Mouse (Mus musculus) kidney, postnatal 10 days (tissue): ENCODE measurements around the gene Gtf2h4.

Source experiments
- DNase-seq: peaks from one replicate; pipeline ENCODE4 v3.0.0; 2021; ENCODE audit warnings: mixed read lengths

Gene Gtf2h4

DNA sequence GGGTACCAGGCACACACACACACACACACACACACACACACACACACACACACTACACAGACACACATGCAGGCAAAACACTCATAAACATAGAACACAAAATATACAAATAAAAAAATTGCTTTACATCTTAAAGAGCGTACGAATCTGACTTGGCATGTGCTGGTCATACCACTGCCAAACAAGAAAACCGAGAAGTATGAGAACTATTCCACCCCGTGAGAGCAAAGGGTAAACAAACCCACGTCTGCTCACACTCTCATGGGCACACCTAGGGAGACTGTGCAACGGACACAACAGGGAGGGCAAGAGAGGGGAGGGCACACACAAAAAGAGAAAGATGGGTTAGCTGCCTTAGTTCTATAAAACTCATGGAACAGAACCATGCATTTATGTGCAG lies 23.2 kb upstream of the Gtf2h4 start:
- no peak for DNase-seq

GRCm38 (mm10) chr17:35695289-35695688 lies 21.8 kb upstream of the Gtf2h4 start:
- peak; percentile 78 for DNase-seq

DNA sequence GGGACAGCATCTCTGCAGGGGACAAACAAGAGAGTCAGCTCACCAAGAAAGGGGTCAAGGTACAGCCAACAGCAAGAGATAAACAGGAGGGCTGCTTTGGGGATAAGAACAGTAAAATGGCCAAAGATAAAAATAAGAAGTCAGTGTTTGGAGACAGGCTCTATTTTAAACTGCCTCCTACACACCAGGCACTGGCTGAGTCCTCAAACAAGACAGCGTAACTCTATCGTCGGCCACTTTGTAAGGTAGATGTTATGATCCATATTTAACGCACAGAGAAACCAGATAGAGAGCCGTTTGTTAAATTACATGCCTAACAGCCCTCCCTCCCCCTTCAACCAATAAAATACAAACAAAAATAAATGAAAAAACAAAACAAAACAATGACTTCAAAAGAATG lies 20.4 kb upstream of the Gtf2h4 start:
- no peak for DNase-seq

DNA sequence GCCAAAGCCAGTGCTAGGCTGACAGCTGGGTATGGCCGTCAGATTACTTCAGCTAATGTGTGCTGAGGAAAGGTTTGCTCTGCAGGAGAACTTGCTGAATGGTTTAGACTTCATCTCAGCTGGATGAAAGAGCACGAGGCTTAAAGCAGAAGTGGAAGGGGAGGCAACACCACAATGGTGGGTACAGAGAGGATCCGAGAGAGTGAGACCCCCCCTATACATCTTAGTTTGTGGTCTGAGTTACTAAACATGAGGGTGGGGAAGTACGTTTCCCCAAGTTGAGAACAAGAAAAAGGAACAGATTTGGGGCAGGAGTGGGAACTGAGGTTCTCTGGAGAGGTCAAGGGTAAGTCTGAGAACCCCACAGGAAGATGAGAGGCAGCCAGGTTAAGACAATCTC lies 18.8 kb upstream of the Gtf2h4 start:
- no peak for DNase-seq

DNA sequence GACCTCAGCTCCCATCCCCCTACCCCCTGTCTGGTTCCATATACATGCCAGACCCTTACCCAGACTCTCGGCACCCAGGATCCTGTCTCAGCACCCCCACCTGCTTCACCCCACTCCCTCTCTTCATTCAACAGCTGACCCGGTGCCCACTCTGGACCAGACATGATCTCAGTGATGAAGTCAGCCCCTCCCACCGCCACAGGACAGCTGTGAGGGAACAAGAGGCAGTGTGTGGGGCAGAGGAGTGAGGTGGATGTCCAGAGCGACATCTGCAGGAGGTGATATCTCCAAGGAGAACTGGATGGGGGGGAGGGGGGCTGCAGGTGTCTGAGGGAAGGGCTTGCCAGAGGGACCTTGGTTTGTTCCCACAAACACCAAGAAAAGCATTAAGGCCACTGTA lies 18.3 kb upstream of the Gtf2h4 start:
- no peak for DNase-seq

GRCm38 (mm10) chr17:35689936-35690645 lies 16.6 kb upstream of the Gtf2h4 start:
- DNase-seq: no peak

- peak; percentile 20 for DNase-seq
These were observed 15.0 kb upstream of the Gtf2h4 start for GRCm38 (mm10) chr17:35688347-35689175.

DNA sequence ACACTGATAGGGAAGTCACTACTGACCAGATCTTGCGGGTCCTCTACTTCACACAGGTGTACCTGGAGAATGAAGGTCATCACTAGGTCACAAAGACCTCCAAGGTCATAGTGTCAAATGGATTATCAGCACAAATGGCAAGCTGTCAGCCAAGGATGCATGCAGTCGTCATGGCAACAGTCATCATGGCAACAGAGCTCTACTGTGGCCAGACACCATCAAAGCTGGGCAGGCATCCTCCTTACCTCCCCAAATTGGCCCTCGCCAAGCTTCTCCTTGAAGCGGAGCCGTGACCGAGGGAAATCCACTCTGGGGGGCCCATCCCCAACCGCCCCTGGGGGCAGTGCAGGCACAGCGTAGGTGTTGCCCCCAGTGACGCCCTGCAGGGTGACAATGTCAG lies 11.5 kb upstream of the Gtf2h4 start:
- no peak for DNase-seq

GRCm38 (mm10) chr17:35681986-35682385 lies 8.4 kb upstream of the Gtf2h4 start:
- peak; percentile 15 for DNase-seq

- no peak for DNase-seq
These were observed 7.1 kb upstream of the Gtf2h4 start for GRCm38 (mm10) chr17:35680591-35680990.

GRCm38 (mm10) chr17:35672527-35672926 lies 1.0 kb downstream of the Gtf2h4 start:
- DNase-seq: no peak

- DNase-seq: no peak
These were observed 1.7 kb downstream of the Gtf2h4 start for GRCm38 (mm10) chr17:35671846-35672245.

DNA sequence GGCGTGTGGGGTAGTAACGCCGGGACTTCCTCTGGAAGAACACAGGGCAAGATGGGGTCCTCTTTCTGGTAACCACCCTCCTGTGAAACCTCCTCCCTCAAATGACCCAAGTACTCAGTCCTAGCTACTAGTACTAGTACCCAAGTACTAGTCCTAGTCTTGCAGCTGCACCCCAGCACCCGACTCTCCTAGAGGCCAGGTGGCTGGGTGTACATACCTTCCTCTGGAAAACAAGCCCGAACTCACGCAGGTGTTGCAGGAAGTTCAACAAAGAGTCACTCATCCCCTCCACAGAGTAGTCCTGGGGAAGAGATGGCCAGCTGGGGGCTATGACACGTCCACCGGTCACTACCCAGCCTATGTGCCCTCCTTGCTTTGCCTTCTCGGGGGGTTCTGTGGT lies 3.8 kb downstream of the Gtf2h4 start:
- no peak for DNase-seq

DNA sequence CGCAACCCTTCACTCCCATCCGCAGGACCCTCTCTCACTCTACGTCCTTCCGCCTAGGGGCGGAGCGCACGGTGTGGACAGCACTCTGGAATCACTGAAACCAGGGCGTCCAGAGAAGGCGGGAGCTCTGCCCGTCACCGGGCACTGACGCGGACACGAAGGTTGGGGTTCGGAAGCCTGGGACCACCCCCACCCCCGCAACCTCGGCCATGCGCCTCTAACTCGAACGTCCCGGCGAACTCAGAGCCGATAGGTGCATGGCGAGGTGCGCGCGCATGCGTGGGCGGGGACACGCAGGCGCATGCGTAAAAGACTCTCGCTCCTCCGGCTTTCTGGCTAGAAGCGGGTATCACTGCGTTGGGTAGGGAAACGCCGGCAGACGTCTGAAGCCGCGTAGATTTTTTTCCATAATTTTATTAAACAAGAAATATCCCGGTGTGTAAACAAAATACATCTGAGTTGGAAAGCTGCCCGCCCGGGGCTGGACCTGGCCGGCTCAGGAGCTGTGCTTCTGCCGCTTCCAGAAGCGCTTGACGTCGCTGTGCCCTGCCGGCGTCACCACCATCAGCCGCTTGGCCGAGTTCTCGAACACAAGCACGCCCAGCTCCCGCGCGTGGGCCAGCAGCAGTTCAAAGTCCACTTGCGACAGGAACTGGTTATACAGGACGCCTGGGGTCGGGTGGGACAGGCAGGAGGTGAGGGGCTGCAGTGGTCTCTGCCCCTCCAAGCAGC lies 6.0 kb downstream of the Gtf2h4 start, which contains the start of gene Vars2:
Gene Vars2 (minus strand): TSS at position 259 of the 732 bp plus-strand sequence.
- DNase-seq: peak; percentile 98

DNA sequence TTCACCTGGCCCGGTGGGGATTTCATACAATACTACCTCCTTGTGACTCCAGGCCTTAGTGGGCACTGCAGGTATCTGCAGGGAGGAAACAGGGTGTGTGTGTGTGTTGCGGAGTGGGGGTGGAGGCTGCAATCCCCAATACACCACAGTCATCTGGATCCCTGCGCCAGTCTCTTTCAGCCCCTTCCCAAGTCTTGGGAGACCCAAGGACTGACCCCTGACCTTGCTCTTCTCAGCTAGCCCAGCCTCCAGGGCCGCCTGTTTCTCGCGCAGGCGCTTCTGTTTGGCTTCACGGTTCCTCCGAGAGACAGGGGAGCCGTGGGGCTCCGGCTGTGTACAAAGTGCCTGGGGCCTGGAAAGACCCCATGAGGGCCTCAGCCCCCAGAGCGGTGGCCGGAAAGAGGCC lies 6.7 kb downstream of the Gtf2h4 start:
- peak; percentile 55 for DNase-seq

DNA sequence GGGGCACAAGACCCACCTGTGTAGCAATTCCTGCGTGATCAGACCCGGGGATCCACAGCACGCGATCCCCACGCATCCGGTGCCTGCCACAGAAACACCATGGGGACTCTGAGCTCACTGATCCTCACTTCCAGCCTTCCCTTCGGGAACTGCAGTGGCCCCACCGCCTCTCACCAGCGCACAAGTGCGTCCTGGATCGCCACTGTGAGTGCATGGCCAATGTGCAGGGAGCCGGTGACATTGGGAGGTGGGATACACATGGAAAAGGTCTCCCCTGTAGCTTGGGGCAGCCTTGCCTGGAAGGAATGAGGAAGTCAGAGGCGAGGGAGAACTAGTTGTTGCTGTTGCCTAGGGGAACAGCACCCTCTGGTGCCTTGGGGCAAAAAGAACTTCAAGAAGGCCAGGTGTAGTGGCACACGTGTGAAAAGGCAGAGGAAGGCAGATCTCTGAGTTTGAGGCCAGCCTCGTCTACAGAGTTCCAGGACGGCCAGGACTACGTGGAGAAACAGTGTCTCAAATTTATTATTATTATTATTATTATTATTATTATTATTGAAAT lies 7.5 kb downstream of the Gtf2h4 start:
- peak; percentile 63 for DNase-seq

DNA sequence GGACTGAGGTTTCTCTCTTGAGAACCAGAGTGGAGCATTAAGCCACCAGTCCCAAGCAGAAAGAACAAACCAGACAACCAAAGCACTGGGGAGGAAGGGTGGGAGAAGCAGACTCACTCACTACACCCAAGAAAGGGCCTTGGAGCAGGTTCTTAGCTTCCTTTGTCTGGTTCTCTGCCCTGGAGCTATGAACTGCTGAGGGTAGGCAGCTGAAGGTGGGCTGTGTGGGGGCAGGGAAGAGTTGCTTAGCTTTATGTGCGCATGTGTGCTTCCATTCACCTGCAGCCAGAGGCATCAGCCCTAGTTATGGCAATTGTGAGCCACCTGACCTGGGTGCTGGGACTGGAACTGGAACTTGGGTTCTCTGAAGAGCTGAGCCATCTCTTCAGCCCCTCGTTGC lies 20.5 kb downstream of the Gtf2h4 start:
- no peak for DNase-seq

- peak; percentile 45 for DNase-seq
These were observed 24.1 kb downstream of the Gtf2h4 start for GRCm38 (mm10) chr17:35649429-35649828.

- DNase-seq: no peak
These were observed 29.8 kb downstream of the Gtf2h4 start, which contains the start of gene Mucl3 for GRCm38 (mm10) chr17:35643609-35644236. TSS of gene Mucl3 (minus strand) at chr17:35643695.

DNA sequence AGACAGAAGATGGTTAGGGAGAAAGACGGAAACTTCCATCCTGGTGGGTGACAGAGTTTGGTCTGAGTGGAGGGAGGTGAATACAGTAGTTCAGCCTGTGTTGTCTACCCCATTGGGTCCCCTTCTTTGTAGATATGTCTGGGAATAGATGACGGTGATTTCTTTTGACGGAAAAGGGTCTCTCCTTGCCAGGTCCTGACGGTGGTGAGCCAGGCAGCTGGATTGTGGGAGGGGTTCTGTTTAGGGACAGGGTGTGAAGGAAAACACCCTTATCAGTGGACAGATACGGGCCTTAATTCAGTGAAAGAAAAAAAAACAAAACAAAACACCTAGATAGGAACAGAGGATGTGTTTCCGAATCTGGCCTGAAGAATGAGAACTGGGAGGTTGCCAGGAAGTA lies 34.2 kb downstream of the Gtf2h4 start:
- no peak for DNase-seq

- peak; percentile 80 for DNase-seq
These were observed 34.9 kb downstream of the Gtf2h4 start for GRCm38 (mm10) chr17:35638475-35639190.

GRCm38 (mm10) chr17:35636363-35636762 lies 37.2 kb downstream of the Gtf2h4 start:
- peak; percentile 60 for DNase-seq
